Mouse (Mus musculus) embryonic fibroblast, embryonic 13.5 days (primary cell): ENCODE data around the gene Epb42.

ENCODE experiments used
- CTCF ChIP-seq: IDR thresholded peaks from 2 replicates; pipeline ENCODE4 v1.5.1; 2011; ENCODE audit warnings: mild to moderate bottlenecking, control low read depth, low read length, moderate library complexity, borderline replicate concordance; ENCODE audit not compliant: insufficient read depth
- POLR2A ChIP-seq: IDR thresholded peaks from 2 replicates; pipeline ENCODE4 v1.6.1; 2011; ENCODE audit warnings: low read depth, mild to moderate bottlenecking, control low read depth, low read length, moderate library complexity

DNA sequence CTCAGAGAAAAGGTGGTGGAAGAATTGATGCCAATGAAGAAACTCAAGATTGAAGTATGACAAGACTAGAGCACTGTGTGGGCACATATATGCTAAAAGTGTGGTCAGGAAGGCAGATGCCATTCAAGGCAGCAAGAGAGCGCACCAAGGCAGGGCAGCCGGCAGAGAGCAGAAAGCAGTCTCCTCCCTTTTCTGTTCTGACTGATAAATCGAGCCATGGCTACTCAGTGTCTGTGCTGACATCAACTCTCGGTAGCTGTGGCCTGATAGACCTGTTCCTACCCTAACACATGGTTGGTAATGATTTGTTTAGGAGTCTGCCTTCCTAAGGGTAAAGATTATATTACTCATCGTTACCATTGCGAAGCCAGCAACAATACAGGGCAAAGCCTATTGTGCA is 19.0 kb upstream of the Epb42 start:
- TF ChIP-seq POLR2A (no peak), CTCF (no peak)
